Mouse (Mus musculus) gastrocnemius, postnatal 10 days (tissue): ENCODE data around the gene Setd4. TPM values are rescaled to one million over a fixed set of nuclear protein-coding genes. Genes with fewer than 3 reads are reported as not detected.
A peak's percentile ranks its signal among the peaks of the same experiment; 100 is the strongest.

Source experiments
- DNase-seq: peaks from one replicate; pipeline ENCODE4 v3.0.0; 2021; ENCODE audit warnings: mixed read lengths
- total RNA-seq, 2 experiments: library from RNA; stranded (reverse); gene quantifications; 2 replicates each; pipeline ENCODE4 v1.2.3; 2021

Gene Setd4
- total RNA-seq, 2 experiments from 2014 or later: 1.7 to 3.2 TPM

DNA sequence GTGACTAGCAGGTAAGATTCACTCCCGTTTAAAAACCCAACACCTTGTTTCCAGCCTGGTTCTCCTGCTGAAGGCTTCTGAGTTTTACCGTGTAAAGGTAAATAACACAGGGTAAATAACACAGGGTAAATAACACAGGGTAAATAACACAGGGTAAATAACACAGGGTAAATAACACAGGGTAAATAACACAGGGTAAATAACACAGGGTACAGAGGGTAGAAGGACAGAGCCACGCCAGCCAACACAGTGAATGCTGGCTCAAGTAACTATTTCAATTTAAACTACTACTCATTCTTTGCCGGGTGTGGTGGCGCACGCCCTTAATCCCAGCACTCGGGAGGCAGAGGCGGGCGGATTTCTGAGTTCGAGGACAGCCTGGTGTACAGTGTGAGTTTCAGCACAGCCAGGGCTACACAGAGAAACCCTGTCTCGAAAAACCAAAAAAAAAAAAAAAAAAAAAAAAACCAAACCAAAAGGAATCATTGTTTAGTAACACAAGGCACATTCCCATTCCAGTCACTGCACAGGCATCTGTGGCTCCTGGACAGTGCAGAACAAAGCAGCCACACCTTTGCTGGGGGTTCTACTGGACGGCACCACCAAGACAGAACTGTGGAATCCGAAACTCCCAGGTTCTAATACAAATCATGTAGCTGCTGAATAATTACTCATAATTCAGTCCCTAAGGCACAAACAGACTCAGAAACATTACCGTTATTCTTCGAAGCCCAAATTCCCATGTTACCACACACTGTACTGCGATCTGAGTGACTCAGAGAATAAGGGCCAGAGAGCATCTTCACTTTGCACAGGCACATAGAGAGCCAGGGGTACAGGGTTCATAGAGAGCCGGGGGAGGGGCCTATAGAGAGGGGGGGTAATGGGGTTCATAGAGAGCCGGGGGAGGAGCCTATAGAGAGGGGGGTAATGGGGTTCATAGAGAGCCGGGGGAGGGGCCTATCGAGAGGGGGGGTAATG, 12.1 kb downstream of the Setd4 start:
- no peak for DNase-seq

DNA sequence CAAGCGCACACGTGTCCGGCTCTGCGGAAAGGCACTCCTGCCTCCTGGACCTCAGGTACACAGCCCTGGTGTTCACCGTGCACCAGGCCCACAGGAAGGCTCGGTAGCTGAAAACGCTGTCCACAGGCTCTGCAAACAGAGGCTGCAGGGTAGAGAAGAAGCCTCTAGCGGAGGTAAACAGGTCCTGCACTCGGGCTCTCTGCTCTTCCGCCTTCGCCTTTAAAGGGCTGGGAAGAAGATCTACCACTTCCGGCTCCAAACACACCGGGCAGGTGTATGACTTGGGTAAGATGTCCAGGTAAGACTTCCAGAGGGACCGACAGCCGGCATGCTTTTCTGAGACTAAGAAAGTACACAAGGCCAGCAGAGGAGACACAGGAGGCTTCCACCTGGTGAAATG, 12.9 kb downstream of the Setd4 start:
- DNase-seq: no peak

DNA sequence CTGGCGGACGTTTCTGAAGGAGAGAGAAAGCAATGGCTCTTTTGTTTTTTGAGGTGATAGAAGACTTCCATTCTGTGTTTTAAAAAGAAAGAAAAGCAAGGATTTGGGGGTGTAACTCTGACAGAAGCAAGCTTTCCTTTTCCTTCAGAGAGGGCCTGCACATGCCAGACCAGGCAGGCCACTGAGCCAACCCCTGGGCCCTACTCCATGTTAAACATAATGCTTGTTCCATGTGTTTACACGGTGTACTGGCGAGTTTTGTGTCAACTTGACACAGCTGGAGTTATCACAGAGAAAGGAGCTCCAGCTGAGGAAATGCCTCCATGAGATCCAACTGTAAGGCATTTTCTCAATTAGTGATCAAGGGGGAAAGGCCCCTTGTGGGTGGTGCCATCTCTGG, 15.6 kb downstream of the Setd4 start:
- DNase-seq: no peak

DNA sequence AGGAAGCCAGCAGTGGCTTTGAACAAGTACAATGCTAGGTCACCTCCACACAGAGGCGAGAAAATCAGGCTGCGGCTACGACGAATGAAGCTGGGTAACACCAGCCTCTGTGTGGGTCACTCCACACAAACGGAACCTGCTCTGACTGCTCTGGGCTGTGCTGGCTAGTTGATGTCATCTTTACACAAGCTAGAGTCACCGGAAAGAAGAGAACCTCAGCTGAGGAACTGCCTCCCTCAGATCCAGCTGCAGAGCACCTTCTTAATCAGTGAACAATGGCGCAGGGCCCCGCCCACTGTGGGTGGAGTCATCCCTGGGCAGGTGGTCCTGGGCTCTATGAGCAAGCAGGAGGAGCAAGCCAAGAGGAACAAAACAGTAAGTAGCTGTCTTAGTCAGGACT, 17.5 kb downstream of the Setd4 start:
- DNase-seq: no peak

DNA sequence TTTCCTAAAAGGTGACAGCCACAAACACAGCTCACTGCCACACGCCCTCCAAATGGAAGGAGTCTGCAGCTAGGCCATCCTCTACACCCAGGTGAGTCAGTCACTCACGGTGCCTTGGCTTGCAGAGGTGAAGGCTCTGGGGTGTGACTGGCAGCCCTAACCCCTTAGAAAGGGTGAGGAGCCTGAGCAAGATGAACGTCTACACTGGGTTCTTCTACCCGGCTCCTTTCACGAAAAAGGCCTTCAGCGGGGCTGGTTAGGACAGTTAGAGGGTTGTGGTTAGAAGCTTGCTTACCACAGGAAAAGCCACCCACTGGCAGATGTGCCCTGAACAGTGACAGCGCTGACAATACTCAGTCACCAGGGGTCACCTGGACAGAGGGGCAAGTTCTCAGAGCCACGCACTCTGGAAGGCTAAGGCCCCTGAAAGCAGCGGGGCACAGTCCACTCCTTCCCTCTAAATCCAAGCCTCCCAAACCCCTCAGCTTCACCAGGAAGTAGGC, 18.1 kb downstream of the Setd4 start:
- DNase-seq: no peak

DNA sequence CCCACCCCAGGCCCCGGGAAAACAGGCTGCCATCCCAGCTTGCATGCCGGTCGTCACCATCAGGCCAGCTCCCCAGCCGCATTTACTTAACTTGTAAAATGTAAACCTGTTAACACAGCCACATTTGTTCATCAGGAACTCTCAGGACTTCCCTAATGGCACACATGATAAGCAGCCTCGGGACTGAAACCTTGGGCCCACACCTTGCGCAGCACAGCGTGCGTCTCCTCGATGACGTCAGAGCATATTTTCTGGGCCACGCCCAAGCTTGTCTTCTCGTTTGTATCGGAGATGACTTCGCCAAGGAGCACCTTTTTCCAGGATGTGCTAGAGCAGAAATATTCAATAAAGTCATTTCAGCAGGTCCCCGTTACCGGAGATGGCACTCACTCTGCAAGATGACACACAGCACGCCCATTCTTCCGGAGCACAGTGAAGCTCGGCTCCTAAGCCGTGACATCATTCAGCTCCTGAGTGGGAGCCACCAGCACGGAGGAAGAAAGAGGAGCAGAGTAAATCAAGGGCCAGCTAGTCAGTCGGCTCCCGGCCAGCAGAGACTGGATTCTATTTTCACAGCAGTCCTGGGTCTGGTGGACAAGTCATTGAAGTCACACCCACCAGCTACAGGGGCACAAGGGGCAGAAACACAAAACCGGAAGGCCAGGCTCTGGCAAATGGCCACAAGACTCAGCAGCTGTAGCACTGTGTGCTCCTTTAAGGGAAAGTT, 18.7 kb downstream of the Setd4 start:
- peak; percentile 30 for DNase-seq

DNA sequence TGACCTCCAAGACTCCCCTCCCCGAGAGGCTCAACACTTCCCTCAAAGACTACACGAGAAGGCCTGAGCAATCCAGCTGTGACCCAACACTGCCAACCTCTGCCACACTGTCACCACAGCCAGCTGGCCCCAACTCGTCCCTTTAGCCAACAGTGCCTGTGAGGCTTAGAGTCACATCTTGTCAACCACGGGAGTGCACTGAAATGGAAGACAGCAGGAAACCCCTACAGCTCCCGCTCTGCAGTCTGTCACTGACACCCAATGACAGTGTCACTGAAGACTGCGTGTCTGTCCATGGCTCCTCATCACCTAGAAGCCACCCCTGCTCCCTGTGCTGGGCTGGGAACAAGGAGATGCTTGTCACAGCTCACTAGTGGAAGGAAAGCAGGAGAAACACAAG, 22.7 kb downstream of the Setd4 start:
- DNase-seq: no peak

DNA sequence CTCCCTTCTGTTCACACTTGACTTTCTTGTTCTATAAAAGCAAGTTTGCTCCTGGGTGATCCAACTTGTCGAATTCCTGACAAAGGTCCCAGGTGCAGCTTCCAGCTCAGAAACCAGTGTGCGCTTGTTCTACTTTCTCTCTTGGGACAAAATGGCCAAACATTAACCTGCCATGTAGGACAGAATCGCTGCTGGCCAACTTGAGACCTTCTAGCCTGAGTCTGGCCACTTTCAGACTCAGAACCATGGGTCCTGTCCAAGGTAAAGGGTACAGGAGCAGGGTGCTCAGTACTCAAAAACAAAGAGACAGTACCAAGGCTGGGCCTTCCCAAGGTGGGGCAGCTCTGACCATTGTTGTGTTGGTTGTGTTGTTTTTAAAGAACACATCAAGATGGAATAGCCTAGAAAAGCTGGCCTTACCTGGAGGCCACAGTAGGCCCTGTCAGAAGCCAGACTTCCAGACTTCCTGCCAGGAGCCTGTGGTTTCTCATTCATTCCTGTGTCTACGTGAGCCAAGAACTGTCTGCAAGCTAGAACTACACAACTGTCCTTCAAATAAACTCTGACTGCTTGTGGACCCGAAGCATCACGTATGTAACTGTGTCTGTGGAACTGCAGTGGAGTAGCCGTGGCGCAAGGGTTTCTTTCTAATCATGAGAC, 25.4 kb downstream of the Setd4 start:
- DNase-seq: no peak

DNA sequence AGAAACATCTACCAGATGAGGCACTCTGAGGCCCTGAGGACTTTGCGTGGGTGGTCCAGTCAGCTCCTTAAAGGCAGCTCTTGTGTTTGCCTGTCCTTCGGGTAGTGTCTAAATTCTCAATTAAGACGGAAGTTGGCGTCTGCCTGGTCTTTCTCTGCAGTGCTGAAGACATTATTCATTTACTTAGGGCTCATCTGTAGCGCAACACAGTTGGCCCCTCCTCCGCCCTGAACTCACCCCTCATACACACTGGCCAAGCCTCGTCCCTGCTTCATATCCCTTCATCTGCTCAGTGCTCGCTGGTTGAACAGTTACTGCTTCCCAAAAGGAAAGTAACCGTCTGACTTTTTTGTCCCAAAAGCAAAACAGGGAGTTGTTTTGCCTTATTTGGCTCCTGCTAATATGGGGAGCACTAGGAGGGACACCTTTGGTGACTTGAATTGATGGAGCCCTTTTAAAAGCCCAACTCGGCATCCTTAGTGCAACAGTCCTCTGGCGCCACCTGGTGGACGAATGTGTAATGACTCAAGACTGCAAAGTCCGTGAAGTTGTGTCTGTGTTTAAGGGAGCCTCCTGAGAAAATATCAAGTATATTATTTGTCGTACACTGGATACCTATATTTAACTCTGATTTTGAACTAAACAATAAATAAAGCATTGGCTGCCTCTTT, 27.3 kb downstream of the Setd4 start:
- peak; percentile 90 for DNase-seq

DNA sequence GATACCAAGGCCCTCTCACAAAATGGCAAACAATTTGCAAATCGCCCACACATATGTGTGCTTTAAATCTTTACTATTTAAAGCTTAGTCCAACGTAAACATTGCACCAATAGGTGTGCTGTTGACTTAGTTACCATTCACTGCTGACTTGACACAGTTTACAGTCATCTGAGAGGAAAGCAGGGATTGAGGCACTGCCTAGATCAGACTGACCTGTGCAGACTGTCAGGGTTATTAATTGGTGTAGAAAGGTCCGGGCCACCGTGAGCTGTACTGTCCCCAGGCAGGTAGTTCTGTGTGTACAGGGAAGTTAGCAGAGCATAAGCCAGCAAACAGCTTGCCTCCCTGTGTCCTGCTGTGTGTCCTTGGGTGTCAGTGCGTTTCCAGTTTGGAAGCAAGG, 28.3 kb downstream of the Setd4 start:
- no peak for DNase-seq

DNA sequence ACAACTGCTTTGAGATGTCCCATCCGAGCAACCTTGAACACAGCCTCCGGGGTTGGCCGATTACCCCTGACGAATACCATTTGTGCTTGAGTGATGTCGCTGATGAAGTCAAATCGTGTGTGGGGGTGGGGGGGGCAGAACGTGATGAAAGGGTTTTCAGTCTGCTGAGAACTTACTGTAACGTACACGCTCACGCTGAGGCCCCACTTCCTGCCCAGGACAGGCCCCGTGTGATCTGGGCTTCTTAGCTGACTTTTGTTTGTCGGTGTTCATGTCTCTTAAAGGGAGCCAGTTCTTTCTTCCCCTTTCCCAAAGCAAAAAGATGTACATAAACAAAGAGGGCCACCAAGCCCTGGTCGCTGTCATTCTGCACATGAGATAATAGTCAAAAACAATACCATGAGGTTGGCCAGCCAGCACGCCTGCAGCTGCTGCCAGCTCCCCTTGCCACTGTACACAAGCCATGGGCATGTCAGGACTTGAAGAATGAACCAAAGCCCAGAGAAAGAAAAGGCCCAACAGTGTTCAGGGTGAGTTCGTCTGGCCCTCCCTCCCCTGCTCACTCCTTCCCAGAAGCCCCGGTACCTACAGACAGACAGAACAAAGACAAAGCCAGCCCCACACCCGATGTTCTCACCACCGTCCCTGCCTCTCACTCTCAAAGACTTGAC, 29.2 kb downstream of the Setd4 start:
- no peak for DNase-seq

DNA sequence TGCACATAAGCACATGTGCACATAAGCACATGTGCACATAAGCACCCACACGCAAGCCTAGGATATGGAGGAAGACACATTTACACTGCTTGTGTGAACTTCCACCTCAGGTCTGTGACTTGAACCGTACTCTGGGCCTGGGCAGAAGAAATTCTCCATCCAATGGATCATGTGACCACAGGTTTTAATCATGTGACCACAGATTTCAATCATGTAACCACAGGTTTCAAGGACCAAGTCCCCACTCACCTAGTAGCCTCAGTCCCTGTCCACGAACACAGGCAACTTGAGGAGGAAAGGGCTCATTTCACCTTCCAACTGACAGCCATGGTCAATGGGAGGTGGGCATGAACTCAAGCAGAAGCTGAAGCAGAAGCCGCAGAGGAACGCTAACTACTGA, 30.4 kb downstream of the Setd4 start:
- DNase-seq: no peak

DNA sequence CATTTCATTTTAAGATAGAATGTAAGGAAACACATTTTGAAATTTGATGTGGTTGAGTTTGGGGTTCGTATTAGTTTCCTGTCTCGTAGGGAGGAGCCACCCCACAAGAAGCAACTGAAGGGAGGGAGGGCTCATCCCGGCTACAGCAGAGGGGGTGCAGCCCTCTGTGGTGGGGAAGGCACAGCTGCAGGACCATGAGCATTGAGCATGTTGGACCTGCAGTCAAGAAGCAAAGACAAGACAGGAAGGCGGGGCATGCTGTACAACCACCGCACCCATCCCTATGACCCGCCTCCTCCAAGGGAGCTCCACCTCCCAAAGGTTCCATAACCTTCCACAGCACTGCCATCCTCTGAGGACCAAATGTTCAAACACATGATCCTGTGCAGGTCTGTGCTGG, 31.5 kb downstream of the Setd4 start:
- no peak for DNase-seq

DNA sequence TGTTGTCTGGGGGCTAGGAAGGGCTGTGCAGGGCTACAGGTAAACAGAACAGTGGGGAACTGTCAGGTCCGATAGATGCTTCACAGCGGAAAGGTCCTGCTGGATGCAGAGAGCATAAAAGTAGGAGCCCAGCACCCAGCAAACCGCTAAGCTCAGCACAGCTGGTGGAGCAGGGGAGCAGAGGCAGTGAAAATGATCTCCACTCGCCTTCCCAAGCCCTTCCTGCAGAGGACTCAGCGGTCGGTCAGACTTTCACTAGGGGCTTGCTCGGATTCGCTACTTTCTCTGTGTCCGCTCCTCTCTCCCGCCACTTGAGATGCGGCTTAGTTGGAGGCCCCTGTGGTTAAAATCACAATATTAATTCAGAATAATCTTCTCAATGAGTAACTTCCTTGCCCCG, 45.4 kb downstream of the Setd4 start:
- DNase-seq: no peak

DNA sequence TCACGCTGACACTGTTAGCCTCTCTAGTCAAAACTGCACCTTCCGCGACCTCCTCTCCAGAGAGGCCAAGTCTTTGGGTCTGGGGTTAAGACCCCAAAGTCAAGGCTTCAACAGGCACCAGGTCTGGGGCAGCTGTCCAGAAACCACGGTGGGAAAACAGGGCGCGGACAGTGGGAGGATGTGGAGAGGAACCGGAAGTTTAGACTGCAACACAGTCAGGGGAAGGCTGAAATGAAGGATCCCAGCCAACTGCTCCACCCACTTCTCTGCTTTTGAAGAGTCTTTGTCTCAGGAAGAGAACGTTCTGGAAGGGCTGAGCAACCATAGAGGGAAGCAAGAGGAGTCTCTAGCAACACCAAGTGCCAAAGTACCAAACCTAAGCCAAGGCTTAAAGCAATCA, 46.2 kb downstream of the Setd4 start:
- DNase-seq: no peak

DNA sequence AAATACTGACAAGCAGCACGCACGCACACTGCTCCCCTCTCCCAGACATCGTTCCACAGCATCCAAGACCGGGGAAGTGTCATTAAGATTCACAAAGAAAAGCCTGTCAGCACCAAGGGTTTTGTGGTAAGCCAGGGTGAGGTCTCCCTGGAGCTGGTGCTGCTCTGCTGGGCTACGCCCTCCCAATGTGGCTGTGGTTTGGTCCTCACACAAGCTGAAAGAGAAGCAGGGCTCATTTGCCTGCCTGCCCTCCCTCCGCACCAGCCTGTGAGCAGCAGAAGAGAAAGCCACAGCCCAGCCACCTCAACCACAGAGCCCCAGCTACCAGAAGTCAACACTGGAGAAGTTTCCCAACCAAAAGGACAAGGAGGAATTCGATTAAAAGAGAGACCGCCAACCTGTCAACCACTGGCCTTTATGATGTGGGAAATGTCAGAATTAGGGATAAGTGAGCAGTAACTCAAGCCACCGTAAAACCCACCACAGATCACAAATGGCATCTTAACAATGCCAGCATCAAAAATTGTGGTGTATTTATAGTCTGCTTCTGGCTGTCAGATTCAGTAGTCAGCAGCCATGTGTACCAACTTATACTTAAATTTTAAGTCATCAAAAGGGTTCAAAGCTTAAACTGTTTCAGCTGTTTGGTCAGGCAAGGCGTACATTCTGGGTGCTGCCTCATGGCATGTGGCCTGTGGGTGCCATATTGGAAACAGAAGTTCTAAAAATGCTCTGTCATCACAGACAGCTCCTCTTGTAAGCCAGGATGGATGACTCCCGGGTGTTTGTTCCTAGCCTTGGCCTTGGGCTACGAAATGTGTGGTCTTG, 51.0 kb downstream of the Setd4 start:
- DNase-seq: no peak

DNA sequence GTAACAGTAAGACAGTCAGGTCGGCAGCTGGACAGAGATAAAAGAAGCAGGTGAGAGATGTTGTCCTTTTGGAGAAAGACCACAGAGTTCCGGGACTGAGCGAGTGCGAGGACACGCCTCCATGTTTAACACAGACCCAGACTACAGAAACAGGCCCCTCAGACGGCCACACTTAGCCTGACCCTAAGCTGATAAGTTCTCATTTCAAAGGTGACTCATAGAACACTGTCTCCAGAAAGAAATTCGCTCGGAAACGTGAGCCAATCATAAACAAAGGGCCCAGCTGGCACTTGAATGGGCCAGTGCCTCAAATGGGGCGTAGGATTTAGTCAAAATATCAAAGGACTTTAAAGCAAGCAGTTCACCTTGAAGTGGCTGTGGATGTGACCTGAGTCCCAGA, 54.6 kb downstream of the Setd4 start:
- no peak for DNase-seq

DNA sequence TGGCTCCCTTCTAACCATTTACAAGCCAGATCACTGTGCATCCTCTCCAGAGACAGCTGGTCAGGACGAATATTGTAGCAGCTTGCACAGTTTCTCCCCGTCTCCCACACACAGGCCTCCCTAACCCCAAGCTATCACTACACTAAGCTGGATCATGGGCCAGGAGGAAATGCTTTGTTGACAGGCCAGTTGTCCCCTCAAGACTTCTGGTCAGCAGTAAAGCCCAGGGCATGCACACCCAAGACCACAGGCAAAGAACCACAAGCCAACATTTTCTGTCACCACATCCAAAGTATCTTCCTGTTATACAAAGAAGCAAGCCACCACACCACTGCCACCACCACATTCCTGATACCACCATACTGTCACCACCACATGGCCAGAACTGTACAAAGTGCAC, 55.8 kb downstream of the Setd4 start:
- DNase-seq: no peak

DNA sequence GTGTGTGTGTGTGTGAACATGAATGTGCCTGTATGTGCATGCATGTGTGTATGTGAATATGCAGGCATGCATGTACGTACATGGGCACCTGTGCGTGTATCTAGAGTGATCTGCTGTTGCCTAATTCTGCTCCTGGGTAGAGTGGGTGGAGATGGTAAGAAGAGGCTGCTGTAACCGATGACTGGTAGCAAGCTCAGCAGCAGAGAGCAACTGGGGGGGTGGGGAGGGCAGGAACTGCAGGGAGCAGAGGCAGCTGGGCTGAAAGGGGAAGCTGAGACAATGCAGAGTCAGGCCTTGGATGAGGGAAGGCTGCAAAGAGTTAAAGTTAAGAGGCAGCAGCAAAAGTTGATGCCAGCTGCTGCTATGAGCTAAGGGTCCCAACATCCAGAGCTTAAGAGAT, 56.7 kb downstream of the Setd4 start:
- no peak for DNase-seq

DNA sequence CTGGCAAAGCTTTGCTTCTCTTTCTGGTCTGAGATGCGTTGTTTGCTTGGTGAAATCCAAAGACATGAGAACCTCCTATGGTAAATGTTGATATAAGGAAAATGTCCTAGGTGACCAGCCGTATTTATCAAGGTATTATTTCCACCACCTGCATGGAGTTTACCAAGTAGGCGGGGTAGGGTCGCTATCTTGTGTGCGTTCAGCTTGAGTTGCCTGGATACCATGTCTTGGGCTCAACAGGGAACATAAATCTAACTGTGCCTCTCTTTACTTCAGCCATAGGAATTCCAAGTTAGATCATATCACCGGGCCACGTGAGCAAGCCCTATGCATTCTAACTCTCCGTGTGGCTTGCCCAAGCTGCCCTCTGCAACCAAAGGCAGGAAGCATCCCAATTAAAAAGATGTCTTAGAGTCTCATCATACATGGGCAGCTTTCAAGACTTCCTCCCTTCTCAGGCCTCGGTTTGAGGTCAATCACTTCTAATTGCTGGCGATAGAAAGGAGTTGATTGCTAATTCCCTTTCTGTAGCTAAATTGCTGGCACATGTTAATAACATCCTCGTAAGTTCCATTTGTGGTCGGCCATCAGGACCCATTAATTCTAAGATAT, 57.4 kb downstream of the Setd4 start:
- DNase-seq: no peak
